Mouse (Mus musculus): ENCODE data around the gene Sort1.

DNA sequence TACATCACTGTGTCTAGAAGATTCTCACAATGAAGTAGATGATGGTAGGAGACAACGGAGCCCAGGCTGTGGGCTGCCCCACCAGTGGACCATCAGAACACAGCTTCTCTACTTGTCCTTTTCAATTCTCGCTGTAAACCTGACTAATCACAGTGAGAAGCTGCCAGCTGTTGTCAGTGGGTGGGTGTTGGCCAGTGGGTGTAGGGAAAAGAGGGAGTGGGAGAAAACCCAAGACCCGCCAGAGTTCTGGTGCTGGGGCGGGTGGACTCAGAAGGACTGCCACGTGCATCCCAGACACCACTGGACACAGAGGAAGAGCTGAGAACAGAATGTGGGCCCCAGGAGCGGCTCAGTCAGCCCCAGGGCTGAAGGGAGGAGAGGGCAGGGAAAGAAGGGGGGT, 46.9 kb downstream of the Sort1 start:
- no peak for TF ChIP-seq CTCF (IDR thresholded peaks at IDR 0.05; ENCODE audit: insufficient read depth, low read length)
- TF ChIP-seq POLR2A (IDR thresholded peaks at IDR 0.05; ENCODE audit: borderline replicate concordance, extremely low read depth, low read depth, low read length): no peak

Data from lung, adult 2 months (tissue).